Mouse (Mus musculus) mature B cell (primary cell): ENCODE data around the gene Olfr157.
"Not testable (repeated sequence)": the region's sequence is repeated elsewhere in the genome, so short reads cannot be mapped to it uniquely, and the experiment has no call there.

Source experiments
- in situ Hi-C: fragments of 300-500 bp; cut with MboI; formaldehyde crosslinking; loops from 2 replicates; pipeline ENCODE4 v1.14.3; 2019

Gene Olfr157

GRCm38 (mm10) chr4:43795844-43796243 is 44.2 kb downstream of the Olfr157 start:
- in situ Hi-C loops: not testable (repeated sequence)

DNA sequence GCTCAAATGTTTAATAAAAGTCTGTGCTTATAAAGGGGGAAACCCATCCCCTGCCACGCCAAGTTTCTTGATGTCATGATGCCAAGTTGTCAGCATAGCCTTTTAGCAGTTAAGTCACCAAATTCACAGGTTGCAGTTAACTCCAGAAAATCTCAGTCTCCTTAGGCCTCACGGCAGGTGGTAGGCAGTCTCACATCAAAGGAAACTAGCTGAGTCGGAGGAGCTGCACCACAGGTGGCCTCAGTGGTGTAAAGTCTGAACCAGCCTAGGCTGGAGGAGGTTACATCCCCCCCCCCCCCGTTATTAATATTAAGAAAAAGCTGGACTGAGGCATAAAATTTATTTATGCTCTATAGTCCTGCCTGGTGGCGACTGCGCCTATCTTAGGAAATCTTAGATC is 44.7 kb downstream of the Olfr157 start:
- in situ Hi-C loops: no loop called here
